Mouse (Mus musculus): ENCODE data around the gene Taar1. TPM values are rescaled to one million over a fixed set of nuclear protein-coding genes. Genes with fewer than 3 reads are reported as not detected.

The Taar1 gene
- polyA plus RNA-seq, 1 experiment from 2014 or later = not detected

Other genes starting within 250 kb of the Taar1 start
- 192 and 199 TPM in 2 replicates for gene Rps12, start 133.1 kb upstream of the Taar1 start, polyA plus RNA-seq (2016; fragmentation: Nextera tagmentation; extraction: Ambion mirVana)
- 2.6 and 3.4 TPM in 2 replicates for gene Slc18b1, start 123.4 kb upstream of the Taar1 start, polyA plus RNA-seq (2016; fragmentation: Nextera tagmentation; extraction: Ambion mirVana)
- gene Vnn3, start 68.9 kb upstream of the Taar1 start, polyA plus RNA-seq (2016; fragmentation: Nextera tagmentation; extraction: Ambion mirVana) = 0.07 TPM in 1 of 2 replicates, not detected in the other
- gene Vnn1, start 25.7 kb upstream of the Taar1 start, polyA plus RNA-seq (2016; fragmentation: Nextera tagmentation; extraction: Ambion mirVana) = 0.94 and 1.1 TPM in 2 replicates
- gene Taar2, start 18.2 kb downstream of the Taar1 start, polyA plus RNA-seq (2016; fragmentation: Nextera tagmentation; extraction: Ambion mirVana) = not detected in 2 replicates
- not detected in 2 replicates for gene Taar3, start 29.2 kb downstream of the Taar1 start, polyA plus RNA-seq (2016; fragmentation: Nextera tagmentation; extraction: Ambion mirVana)
- not detected in 2 replicates for gene Taar4, start 40.1 kb downstream of the Taar1 start, polyA plus RNA-seq (2016; fragmentation: Nextera tagmentation; extraction: Ambion mirVana)
- not detected in 2 replicates for gene Taar5, start 50.4 kb downstream of the Taar1 start, polyA plus RNA-seq (2016; fragmentation: Nextera tagmentation; extraction: Ambion mirVana)
- not detected in 2 replicates for gene Taar6, start 65.3 kb downstream of the Taar1 start, polyA plus RNA-seq (2016; fragmentation: Nextera tagmentation; extraction: Ambion mirVana)
- gene Taar7a, start 73.1 kb downstream of the Taar1 start, polyA plus RNA-seq (2016; fragmentation: Nextera tagmentation; extraction: Ambion mirVana) = not detected in 2 replicates
- not detected in 2 replicates for gene Taar7b, start 79.6 kb downstream of the Taar1 start, polyA plus RNA-seq (2016; fragmentation: Nextera tagmentation; extraction: Ambion mirVana)
- gene Taar7d, start 106.9 kb downstream of the Taar1 start, polyA plus RNA-seq (2016; fragmentation: Nextera tagmentation; extraction: Ambion mirVana) = not detected in 2 replicates
- not detected in 2 replicates for gene Taar7e, start 117.3 kb downstream of the Taar1 start, polyA plus RNA-seq (2016; fragmentation: Nextera tagmentation; extraction: Ambion mirVana)
- not detected in 2 replicates for gene Taar7f, start 129.2 kb downstream of the Taar1 start, polyA plus RNA-seq (2016; fragmentation: Nextera tagmentation; extraction: Ambion mirVana)
- gene Taar8a, start 156.1 kb downstream of the Taar1 start, polyA plus RNA-seq (2016; fragmentation: Nextera tagmentation; extraction: Ambion mirVana) = not detected in 2 replicates
- gene Taar8b, start 171.9 kb downstream of the Taar1 start, polyA plus RNA-seq (2016; fragmentation: Nextera tagmentation; extraction: Ambion mirVana) = not detected in 2 replicates
- not detected in 2 replicates for gene Taar8c, start 181.6 kb downstream of the Taar1 start, polyA plus RNA-seq (2016; fragmentation: Nextera tagmentation; extraction: Ambion mirVana)
- not detected in 2 replicates for gene Taar9, start 189.2 kb downstream of the Taar1 start, polyA plus RNA-seq (2016; fragmentation: Nextera tagmentation; extraction: Ambion mirVana)
- 34.0 TPM in 2 replicates for gene Stx7, start 228.9 kb downstream of the Taar1 start, polyA plus RNA-seq (2016; fragmentation: Nextera tagmentation; extraction: Ambion mirVana)